Mouse (Mus musculus) heart, embryonic 13.5 days (tissue): ENCODE measurements around the gene Gm10803. TPM values are rescaled to one million over a fixed set of nuclear protein-coding genes. Genes with fewer than 3 reads are reported as not detected.
"Not testable (repeated sequence)": the region's sequence is repeated elsewhere in the genome, so short reads cannot be mapped to it uniquely, and the experiment has no call there.

Source experiments
- ATAC-seq: fragments of 200-750 bp; cut with Nextera tagmentation; 2 replicates; pipeline ENCODE4 v1.8.0; 2017; ENCODE audit warnings: moderate TSS enrichment; ENCODE audit not compliant: insufficient number of reproducible peaks, low FRiP score, low TSS enrichment; ENCODE audit errors: extremely low read depth
- H3K27ac ChIP-seq: fragments of 300-500 bp; sonication (generic); replicated peaks from 2 replicates; pipeline ENCODE4 v1.5.1; 2015; ENCODE audit warnings: moderate library complexity, mild to moderate bottlenecking, inconsistent platforms
- H3K27me3 ChIP-seq: fragments of 300-500 bp; sonication (generic); replicated peaks from 2 replicates; pipeline ENCODE4 v1.6.1; 2015; ENCODE audit warnings: mild to moderate bottlenecking, inconsistent platforms
- H3K36me3 ChIP-seq: fragments of 300-500 bp; sonication (generic); 2 replicates; pipeline ENCODE4 v1.6.1; 2015; ENCODE audit warnings: mild to moderate bottlenecking, inconsistent platforms
- H3K4me1 ChIP-seq: fragments of 300-500 bp; sonication (generic); 2 replicates; pipeline ENCODE4 v1.6.1; 2015; ENCODE audit warnings: inconsistent platforms
- H3K4me2 ChIP-seq: fragments of 300-500 bp; sonication (generic); 2 replicates; pipeline ENCODE4 v1.6.1; 2015; ENCODE audit warnings: inconsistent platforms, mild to moderate bottlenecking, moderate library complexity
- H3K4me3 ChIP-seq: fragments of 300-500 bp; sonication (generic); 2 replicates; pipeline ENCODE4 v1.5.1; 2015; ENCODE audit warnings: moderate library complexity, mild to moderate bottlenecking, inconsistent platforms
- H3K9ac ChIP-seq: fragments of 300-500 bp; sonication (generic); 2 replicates; pipeline ENCODE4 v1.6.1; 2015; ENCODE audit warnings: inconsistent platforms, mild to moderate bottlenecking, moderate library complexity
- H3K9me3 ChIP-seq: fragments of 300-500 bp; sonication (generic); 2 replicates; pipeline ENCODE4 v1.6.1; 2016; ENCODE audit warnings: inconsistent platforms
- WGBS: fragments of 180-500 bp; shearing (Covaris S2); methylation state at CpG from one replicate; pipeline ENCODE4 v1.1.7; 2015; ENCODE audit warnings: mixed read lengths; 5-methylcytosine and 5-hydroxymethylcytosine counted together
- polyA plus RNA-seq: library from polyadenylated mRNA; unstranded; fragments of >200 nt; fragmentation: Nextera tagmentation; extraction: Ambion mirVana; gene quantifications from 2 replicates; pipeline ENCODE4 v1.2.1, GENCODE M21; 2015

Gm10803 gene
- polyA plus RNA-seq = not detected in 2 replicates

- not testable (repeated sequence) for H3K4me2 ChIP-seq, H3K4me1 ChIP-seq, H3K9ac ChIP-seq, H3K27me3 ChIP-seq, ATAC-seq, H3K36me3 ChIP-seq, H3K4me3 ChIP-seq, H3K27ac ChIP-seq, H3K9me3 ChIP-seq
- WGBS = 76% methylated on average over 2 of the region's 2 CpGs
These were observed at the start of gene Gm10803 for GRCm38 (mm10) chr2:93560268-93560667. Gene Gm10803 (plus strand): TSS chr2:93560568.

- Histone ChIP-seq H3K4me2 (no peak overlapping the region), H3K27ac (no peak overlapping the region), H3K36me3 (no peaks in the 10 kb centered on the region), H3K9ac (no peak overlapping the region), H3K27me3 (0 out of 2 replicates have a peak, but pooled peaks cover 5% of the 10 kb centered on the region), H3K9me3 (no peaks in the 10 kb centered on the region), H3K4me1 (peaks cover 5% of the 10 kb centered on the region; the same call in 1 of the 2 replicates), H3K4me3 (no peak overlapping the region)
- WGBS = 85% methylated on average over 1 of the region's 1 CpGs
- ATAC-seq = no peak
These were observed 49.5 kb upstream of the Gm10803 start for GRCm38 (mm10) chr2:93510839-93511238.

GRCm38 (mm10) chr2:93512130-93512529 is 48.2 kb upstream of the Gm10803 start:
- Histone ChIP-seq H3K4me2 (no peak overlapping the region), H3K27ac (no peak overlapping the region), H3K9ac (no peak overlapping the region), H3K4me3 (no peak overlapping the region), H3K27me3 (0 out of 2 replicates have a peak, but pooled peaks cover 5% of the 10 kb centered on the region), H3K9me3 (no peaks in the 10 kb centered on the region), H3K36me3 (no peaks in the 10 kb centered on the region), H3K4me1 (peaks cover 5% of the 10 kb centered on the region; the same call in 1 of the 2 replicates)
- ATAC-seq = no peak
- 42% methylated on average over 7 of the region's 7 CpGs for WGBS

- 71% methylated on average over 4 of the region's 4 CpGs for WGBS
- no peak overlapping the region for H3K27ac ChIP-seq
- ATAC-seq = no peak
- no peak overlapping the region for H3K9ac ChIP-seq
- H3K4me2 ChIP-seq = no peak overlapping the region
- H3K27me3 ChIP-seq = peaks cover 8% of the 10 kb centered on the region; the same call in 1 of the 2 replicates
- no peaks in the 10 kb centered on the region for H3K9me3 ChIP-seq
- peaks cover 5% of the 10 kb centered on the region; the same call in 1 of the 2 replicates for H3K4me1 ChIP-seq
- H3K4me3 ChIP-seq = no peak overlapping the region
- H3K36me3 ChIP-seq = no peaks in the 10 kb centered on the region
These were observed 45.1 kb upstream of the Gm10803 start for GRCm38 (mm10) chr2:93515246-93515645.

- peaks cover 15% of the 10 kb centered on the region; the same call in 1 of the 2 replicates for H3K27me3 ChIP-seq
- H3K4me1 ChIP-seq = peaks cover 16% of the 10 kb centered on the region
- 61% methylated on average over 4 of the region's 4 CpGs for WGBS
- no peaks in the 10 kb centered on the region for H3K9me3 ChIP-seq
- no peak overlapping the region for H3K9ac ChIP-seq
- no peak overlapping the region for H3K4me3 ChIP-seq
- no peaks in the 10 kb centered on the region for H3K36me3 ChIP-seq
- no peak for ATAC-seq
- no peak overlapping the region for H3K4me2 ChIP-seq
- H3K27ac ChIP-seq = no peak overlapping the region
These were observed 39.3 kb upstream of the Gm10803 start for GRCm38 (mm10) chr2:93521042-93521441.

- H3K27me3 ChIP-seq = peaks cover 15% of the 10 kb centered on the region; the same call in 1 of the 2 replicates
These were observed 38.8 kb upstream of the Gm10803 start for GRCm38 (mm10) chr2:93521571-93521970.

GRCm38 (mm10) chr2:93522005-93522404 is 38.4 kb upstream of the Gm10803 start:
- 27% methylated on average over 16 of the region's 16 CpGs for WGBS
- no peak for ATAC-seq
- Histone ChIP-seq H3K4me2 (peak overlapping the region; percentile 29), H3K4me3 (no peak overlapping the region), H3K9me3 (no peaks in the 10 kb centered on the region), H3K9ac (no peak overlapping the region), H3K27ac (no peak overlapping the region), H3K4me1 (peaks cover 16% of the 10 kb centered on the region), H3K27me3 (peaks cover 15% of the 10 kb centered on the region; the same call in 1 of the 2 replicates), H3K36me3 (no peaks in the 10 kb centered on the region)

More at GRCm38 (mm10) chr2:93521571-93521970, 38.8 kb upstream of the Gm10803 start:
- no peak overlapping the region for H3K27ac ChIP-seq
- no peaks in the 10 kb centered on the region for H3K9me3 ChIP-seq
- ATAC-seq = no peak
- no peak overlapping the region for H3K9ac ChIP-seq
- peaks cover 16% of the 10 kb centered on the region for H3K4me1 ChIP-seq
- H3K4me3 ChIP-seq = no peak overlapping the region
- peak overlapping the region; percentile 29 for H3K4me2 ChIP-seq
- H3K36me3 ChIP-seq = no peaks in the 10 kb centered on the region
- WGBS = 65% methylated on average over 6 of the region's 6 CpGs

- H3K9ac ChIP-seq = no peak overlapping the region
- 74% methylated on average over 16 of the region's 16 CpGs for WGBS
- no peak for ATAC-seq
- H3K27me3 ChIP-seq = peaks cover 13% of the 10 kb centered on the region; the same call in 1 of the 2 replicates
- H3K4me3 ChIP-seq = no peak overlapping the region
- no peaks in the 10 kb centered on the region for H3K36me3 ChIP-seq
- no peak overlapping the region for H3K27ac ChIP-seq
- H3K9me3 ChIP-seq = no peaks in the 10 kb centered on the region
- H3K4me1 ChIP-seq = peaks cover 16% of the 10 kb centered on the region
- H3K4me2 ChIP-seq = no peak overlapping the region
These were observed 35.2 kb upstream of the Gm10803 start for GRCm38 (mm10) chr2:93525033-93525762.

- H3K36me3 ChIP-seq = no peaks in the 10 kb centered on the region
- H3K4me2 ChIP-seq = no peak overlapping the region
- H3K27me3 ChIP-seq = 0 out of 2 replicates have a peak, but pooled peaks cover 6% of the 10 kb centered on the region
- 38% methylated on average over 4 of the region's 4 CpGs for WGBS
- H3K9me3 ChIP-seq = no peaks in the 10 kb centered on the region
- H3K4me3 ChIP-seq = no peak overlapping the region
- no peak for ATAC-seq
- no peak overlapping the region for H3K9ac ChIP-seq
- peaks cover 4% of the 10 kb centered on the region; the same call in 1 of the 2 replicates for H3K4me1 ChIP-seq
- H3K27ac ChIP-seq = no peak overlapping the region
These were observed 30.8 kb upstream of the Gm10803 start for GRCm38 (mm10) chr2:93529602-93530001.

GRCm38 (mm10) chr2:93533891-93534290 is 26.5 kb upstream of the Gm10803 start:
- no peak overlapping the region for H3K4me3 ChIP-seq
- H3K9me3 ChIP-seq = no peaks in the 10 kb centered on the region
- no peaks in the 10 kb centered on the region for H3K36me3 ChIP-seq
- ATAC-seq = no peak
- H3K27me3 ChIP-seq = no peaks in the 10 kb centered on the region
- peaks cover 16% of the 10 kb centered on the region for H3K4me1 ChIP-seq
- 84% methylated on average over 7 of the region's 7 CpGs for WGBS
- no peak overlapping the region for H3K4me2 ChIP-seq
- no peak overlapping the region for H3K9ac ChIP-seq
- H3K27ac ChIP-seq = no peak overlapping the region

GRCm38 (mm10) chr2:93537385-93537967 is 22.9 kb upstream of the Gm10803 start:
- Histone ChIP-seq H3K4me3 (no peak overlapping the region), H3K27me3 (no peaks in the 10 kb centered on the region), H3K4me2 (no peak overlapping the region), H3K4me1 (peaks cover 16% of the 10 kb centered on the region), H3K36me3 (no peaks in the 10 kb centered on the region), H3K9ac (no peak overlapping the region), H3K9me3 (no peaks in the 10 kb centered on the region), H3K27ac (no peak overlapping the region)
- 39% methylated on average over 3 of the region's 3 CpGs for WGBS
- ATAC-seq = no peak
